Mouse (Mus musculus) ES-Bruce4 (cell line): ENCODE data around the gene Gm10644.

Source experiments
- CTCF ChIP-seq: IDR thresholded peaks from one replicate; pipeline ENCODE4 v1.8.1; 2011; ENCODE audit warnings: low read depth, low read length
- POLR2A ChIP-seq: IDR thresholded peaks from one replicate; pipeline ENCODE4 v1.8.1; 2011; ENCODE audit warnings: low read length; ENCODE audit not compliant: insufficient read depth

DNA sequence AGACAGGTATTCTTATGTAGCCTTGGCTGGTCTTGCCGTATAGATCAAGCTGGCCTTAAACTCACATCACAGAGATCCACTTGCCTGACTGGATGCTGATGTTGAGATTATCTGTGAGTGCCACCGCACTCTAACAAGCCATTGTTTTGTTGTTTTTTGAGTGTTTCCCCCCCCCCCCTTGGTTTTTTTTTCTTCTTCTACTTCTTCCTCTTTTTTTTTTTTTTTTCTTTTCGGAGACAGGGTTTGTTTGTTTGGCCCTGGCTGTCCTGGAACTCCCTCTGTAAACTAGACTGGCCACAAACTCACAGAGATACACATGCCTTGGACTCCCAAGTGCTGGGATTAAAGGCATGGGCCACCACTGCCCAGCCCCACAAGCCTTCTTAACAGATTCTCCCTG lies 39.0 kb upstream of the Gm10644 start:
- TF ChIP-seq CTCF (no peak), POLR2A (no peak)
